Mouse (Mus musculus): ENCODE measurements around the gene Wscd2. TPM values are rescaled to one million over a fixed set of nuclear protein-coding genes. Genes with fewer than 3 reads are reported as not detected.
A peak's percentile ranks its signal among the peaks of the same experiment; 100 is the strongest.

The Wscd2 gene
- polyA plus RNA-seq, 1 experiment from 2014 or later: 4.2 TPM

GRCm38 (mm10) chr5:113591751-113592230 is 101.7 kb downstream of the Wscd2 start:
- peak; percentile 34 for DNase-seq (ENCODE audit: low spot score)
- Histone ChIP-seq H3K4me1 (peaks cover 59% of the 10 kb centered on the region), H3K27ac (replicated peaks) (peak overlapping the region; percentile 62), H3K27me3 (replicated peaks; ENCODE audit: low read depth, poor library complexity, severe bottlenecking) (no peaks in the 10 kb centered on the region), H3K9me3 (no peaks in the 10 kb centered on the region), H3K4me3 (no peak overlapping the region; the same call in 1 of the 2 replicates), H3K36me3 (replicated peaks) (no peaks in the 10 kb centered on the region)
- WGBS: 17% methylated on average over 6 of the region's 6 CpGs

DNA sequence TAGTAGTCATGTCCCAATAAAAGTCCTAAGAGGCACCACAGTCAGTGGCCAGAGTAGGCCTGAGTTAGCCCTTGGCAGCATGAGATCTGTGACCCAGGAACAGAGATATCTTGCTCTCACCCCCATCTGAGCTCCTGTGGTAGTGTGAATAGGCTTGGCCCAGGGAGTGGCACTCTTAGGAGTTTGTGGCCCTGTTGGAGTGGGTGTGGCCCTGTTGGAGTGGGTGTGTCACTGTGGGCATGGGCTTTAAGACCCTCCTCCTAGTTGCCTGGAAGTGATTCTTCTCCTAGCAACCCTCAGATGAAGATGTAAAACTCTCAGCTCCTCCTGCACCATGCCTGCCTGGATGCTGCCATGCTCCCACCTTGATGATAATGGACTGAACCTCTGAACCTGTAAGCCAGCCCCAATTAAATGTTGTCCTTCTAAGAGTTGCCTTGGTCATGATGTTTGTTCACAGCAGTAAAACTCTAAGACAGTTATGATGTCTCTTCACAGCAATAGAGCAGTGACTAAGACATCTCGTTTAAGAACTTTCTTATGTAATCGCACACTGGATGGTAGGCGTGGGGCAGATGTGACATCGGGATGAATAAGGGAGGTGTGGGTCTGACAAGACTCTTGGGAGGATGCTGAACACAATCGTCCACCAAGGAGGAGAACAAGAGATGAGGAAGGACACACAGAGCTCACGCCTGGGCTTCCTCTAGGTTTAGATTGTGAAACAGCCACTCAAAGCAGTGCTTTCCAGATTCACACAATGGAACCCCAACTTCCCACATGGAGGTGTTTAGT is 104.0 kb downstream of the Wscd2 start:
- DNase-seq (ENCODE audit: low spot score): no peak
- peaks cover 42% of the 10 kb centered on the region for H3K4me1 ChIP-seq
- H3K9me3 ChIP-seq: no peaks in the 10 kb centered on the region
- H3K4me3 ChIP-seq: no peak overlapping the region
- H3K27me3 ChIP-seq (replicated peaks; ENCODE audit: low read depth, poor library complexity, severe bottlenecking): no peaks in the 10 kb centered on the region
- WGBS: 90% methylated on average over 6 of the region's 6 CpGs
- no peak overlapping the region for H3K27ac ChIP-seq (replicated peaks)
- no peaks in the 10 kb centered on the region for H3K36me3 ChIP-seq (replicated peaks)

DNA sequence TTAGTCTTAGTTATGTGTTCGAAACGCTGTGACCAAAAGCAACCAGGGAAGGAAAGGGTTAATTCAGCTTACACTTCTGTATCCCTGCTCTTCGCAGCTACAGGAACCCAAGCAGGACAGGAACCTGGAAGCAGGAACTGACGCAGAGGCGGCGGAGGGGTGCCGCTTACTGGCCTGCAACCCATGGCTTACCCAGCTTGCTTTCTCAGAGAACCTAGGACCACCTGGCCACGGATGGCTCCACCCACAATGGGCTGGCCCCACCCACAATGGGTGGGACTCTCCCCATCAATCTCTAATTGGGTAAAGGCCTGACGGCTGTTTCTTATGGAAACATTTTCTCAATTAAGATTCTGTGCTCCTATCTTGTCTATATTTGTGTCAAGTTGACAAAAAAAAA is 106.1 kb downstream of the Wscd2 start:
- Histone ChIP-seq H3K9me3 (no peaks in the 10 kb centered on the region), H3K4me3 (no peak overlapping the region), H3K36me3 (replicated peaks) (no peaks in the 10 kb centered on the region), H3K4me1 (peaks cover 33% of the 10 kb centered on the region), H3K27ac (replicated peaks) (no peak overlapping the region), H3K27me3 (replicated peaks; ENCODE audit: low read depth, poor library complexity, severe bottlenecking) (no peaks in the 10 kb centered on the region)
- WGBS: 83% methylated on average over 9 of the region's 9 CpGs
- DNase-seq (ENCODE audit: low spot score): no peak

GRCm38 (mm10) chr5:113596780-113597353 is 106.7 kb downstream of the Wscd2 start:
- H3K4me1 ChIP-seq: peaks cover 27% of the 10 kb centered on the region
- H3K4me3 ChIP-seq: no peak overlapping the region
- H3K36me3 ChIP-seq (replicated peaks): no peaks in the 10 kb centered on the region
- DNase-seq (ENCODE audit: low spot score): no peak
- H3K27ac ChIP-seq (replicated peaks): no peak overlapping the region
- WGBS: 71% methylated on average over 9 of the region's 9 CpGs
- H3K9me3 ChIP-seq: no peaks in the 10 kb centered on the region
- H3K27me3 ChIP-seq (replicated peaks; ENCODE audit: low read depth, poor library complexity, severe bottlenecking): no peaks in the 10 kb centered on the region

DNA sequence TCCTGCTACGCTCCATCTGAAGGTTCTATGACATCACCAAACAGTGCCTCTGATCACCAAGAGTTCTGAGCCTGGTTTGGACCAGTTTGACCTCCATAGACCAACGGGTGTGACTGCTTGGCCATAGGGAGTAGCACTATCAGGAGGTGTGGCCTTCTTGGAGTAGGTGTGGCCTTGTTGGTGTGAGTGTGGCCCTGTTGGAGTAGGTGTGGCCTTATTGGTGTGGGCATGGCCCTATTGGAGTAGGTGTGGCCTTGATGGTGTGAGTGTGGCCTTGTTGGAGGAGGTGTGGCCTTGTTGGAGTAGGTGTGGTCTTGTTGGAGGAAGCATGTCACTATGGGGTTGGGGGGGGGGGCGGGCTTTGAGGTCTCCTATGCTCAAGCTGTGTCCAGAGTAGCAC is 110.0 kb downstream of the Wscd2 start:
- peaks cover 9% of the 10 kb centered on the region; the same call in 1 of the 2 replicates for H3K4me1 ChIP-seq
- WGBS: 73% methylated on average over 3 of the region's 3 CpGs
- no peak for DNase-seq (ENCODE audit: low spot score)
- H3K4me3 ChIP-seq: no peak overlapping the region
- H3K27ac ChIP-seq (replicated peaks): no peak overlapping the region
- no peaks in the 10 kb centered on the region for H3K9me3 ChIP-seq
- H3K36me3 ChIP-seq (replicated peaks): no peaks in the 10 kb centered on the region
- no peaks in the 10 kb centered on the region for H3K27me3 ChIP-seq (replicated peaks; ENCODE audit: low read depth, poor library complexity, severe bottlenecking)

GRCm38 (mm10) chr5:113600803-113601202 is 110.7 kb downstream of the Wscd2 start:
- H3K27me3 ChIP-seq (replicated peaks; ENCODE audit: low read depth, poor library complexity, severe bottlenecking): no peaks in the 10 kb centered on the region
- WGBS: 79% methylated on average over 4 of the region's 4 CpGs
- peaks cover 9% of the 10 kb centered on the region; the same call in 1 of the 2 replicates for H3K4me1 ChIP-seq
- no peak overlapping the region for H3K27ac ChIP-seq (replicated peaks)
- DNase-seq (ENCODE audit: low spot score): no peak
- H3K4me3 ChIP-seq: no peak overlapping the region
- no peaks in the 10 kb centered on the region for H3K9me3 ChIP-seq
- H3K36me3 ChIP-seq (replicated peaks): no peaks in the 10 kb centered on the region

GRCm38 (mm10) chr5:113603471-113603870 is 113.3 kb downstream of the Wscd2 start:
- H3K4me3 ChIP-seq: no peak overlapping the region
- no peaks in the 10 kb centered on the region for H3K27me3 ChIP-seq (replicated peaks; ENCODE audit: low read depth, poor library complexity, severe bottlenecking)
- H3K27ac ChIP-seq (replicated peaks): no peak overlapping the region
- peaks cover 17% of the 10 kb centered on the region for H3K4me1 ChIP-seq
- no peaks in the 10 kb centered on the region for H3K9me3 ChIP-seq
- 80% methylated on average over 9 of the region's 9 CpGs for WGBS
- DNase-seq (ENCODE audit: low spot score): no peak
- no peaks in the 10 kb centered on the region for H3K36me3 ChIP-seq (replicated peaks)

- Histone ChIP-seq H3K27me3 (replicated peaks; ENCODE audit: low read depth, poor library complexity, severe bottlenecking) (no peaks in the 10 kb centered on the region), H3K27ac (replicated peaks) (no peak overlapping the region), H3K9me3 (no peaks in the 10 kb centered on the region), H3K4me1 (peaks cover 20% of the 10 kb centered on the region), H3K4me3 (no peak overlapping the region), H3K36me3 (replicated peaks) (no peaks in the 10 kb centered on the region)
- WGBS: 83% methylated on average over 4 of the region's 4 CpGs
- DNase-seq (ENCODE audit: low spot score): no peak
These were observed 114.6 kb downstream of the Wscd2 start for GRCm38 (mm10) chr5:113604758-113605157.

DNA sequence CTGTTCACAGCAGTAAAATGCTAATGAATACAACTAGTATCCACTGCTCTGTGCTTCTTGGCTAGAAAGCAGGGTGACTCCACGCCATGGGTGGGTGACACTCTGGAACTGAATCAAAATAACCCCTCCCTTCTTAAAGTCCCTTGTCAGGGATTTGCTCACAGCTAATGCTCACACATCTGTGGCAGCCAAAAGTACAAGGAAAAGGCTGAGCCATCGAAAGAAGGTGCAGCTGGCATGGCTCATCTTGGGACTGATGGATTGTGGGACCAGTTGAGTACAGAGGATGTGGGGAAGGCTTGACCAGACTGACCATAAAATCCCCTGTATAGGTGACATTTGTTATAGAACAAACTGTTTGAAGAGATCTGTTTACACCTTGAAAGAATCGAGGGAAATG is 116.0 kb downstream of the Wscd2 start:
- WGBS: 72% methylated on average over 3 of the region's 3 CpGs
- Histone ChIP-seq H3K9me3 (no peaks in the 10 kb centered on the region), H3K27ac (replicated peaks) (no peak overlapping the region), H3K36me3 (replicated peaks) (no peaks in the 10 kb centered on the region), H3K4me3 (no peak overlapping the region), H3K4me1 (peaks cover 18% of the 10 kb centered on the region), H3K27me3 (replicated peaks; ENCODE audit: low read depth, poor library complexity, severe bottlenecking) (no peaks in the 10 kb centered on the region; the same call in 1 of the 2 replicates)
- no peak for DNase-seq (ENCODE audit: low spot score)

GRCm38 (mm10) chr5:113606961-113607785 is 117.0 kb downstream of the Wscd2 start:
- Histone ChIP-seq H3K4me1 (peaks cover 22% of the 10 kb centered on the region), H3K27ac (replicated peaks) (0 out of 2 replicates have a peak overlapping the region, but pooled peaks have one; percentile 67), H3K27me3 (replicated peaks; ENCODE audit: low read depth, poor library complexity, severe bottlenecking) (no peaks in the 10 kb centered on the region; the same call in 1 of the 2 replicates)

DNA sequence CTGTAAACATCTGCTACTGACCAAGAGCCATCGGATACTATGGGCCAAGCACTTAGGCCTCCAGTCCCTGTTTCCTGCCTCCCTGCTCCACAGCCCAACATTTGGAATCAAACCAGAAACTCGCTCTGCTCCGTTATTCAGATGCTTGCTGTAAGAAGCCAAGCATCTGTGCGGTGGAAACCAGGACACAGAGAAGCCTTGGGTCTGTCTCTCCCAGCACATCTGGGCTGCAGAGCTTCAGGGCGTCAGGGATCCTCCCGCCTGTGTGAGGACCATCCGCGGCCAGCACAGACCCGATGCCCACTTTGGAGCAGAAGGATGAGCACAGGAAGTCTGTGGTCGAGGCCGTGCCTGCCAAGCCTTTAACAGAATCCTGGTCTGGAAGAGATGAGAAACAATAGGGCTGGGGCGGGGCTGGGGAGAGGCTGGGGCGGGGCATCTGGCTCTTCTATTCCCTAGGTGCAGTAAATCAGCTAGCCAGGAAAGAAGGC is 117.9 kb downstream of the Wscd2 start:
- H3K27ac ChIP-seq (replicated peaks): peak overlapping the region; percentile 67
- WGBS: 31% methylated on average over 13 of the region's 13 CpGs
- peaks cover 22% of the 10 kb centered on the region for H3K4me1 ChIP-seq
- H3K36me3 ChIP-seq (replicated peaks): no peaks in the 10 kb centered on the region
- no peaks in the 10 kb centered on the region; the same call in 1 of the 2 replicates for H3K27me3 ChIP-seq (replicated peaks; ENCODE audit: low read depth, poor library complexity, severe bottlenecking)
- no peaks in the 10 kb centered on the region for H3K9me3 ChIP-seq
- no peak overlapping the region for H3K4me3 ChIP-seq
- no peak for DNase-seq (ENCODE audit: low spot score)

More at GRCm38 (mm10) chr5:113606961-113607785, 117.0 kb downstream of the Wscd2 start:
- no peaks in the 10 kb centered on the region for H3K36me3 ChIP-seq (replicated peaks)
- no peak for DNase-seq (ENCODE audit: low spot score)
- H3K9me3 ChIP-seq: no peaks in the 10 kb centered on the region
- WGBS: 86% methylated on average over 8 of the region's 8 CpGs
- H3K4me3 ChIP-seq: no peak overlapping the region

DNA sequence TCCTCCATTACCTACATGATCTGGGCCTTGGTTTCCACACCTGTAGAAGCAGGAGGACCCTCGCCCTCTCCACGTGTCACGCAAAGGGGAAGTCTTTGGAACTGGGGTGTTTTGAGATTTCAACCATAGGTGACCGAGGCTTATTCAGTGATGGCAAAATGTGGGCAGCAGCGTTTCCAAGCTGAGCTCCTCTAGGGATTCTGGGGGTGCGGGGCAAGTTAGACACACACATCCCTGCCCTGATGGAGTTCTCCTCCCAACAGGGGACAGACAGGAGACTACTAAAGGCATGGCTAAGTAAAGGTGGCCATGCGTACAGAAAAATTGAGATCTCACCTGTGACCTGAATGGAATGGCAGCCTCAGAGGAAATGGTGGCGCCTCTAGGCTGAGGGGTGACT is 118.4 kb downstream of the Wscd2 start:
- peaks cover 22% of the 10 kb centered on the region for H3K4me1 ChIP-seq
- WGBS: 84% methylated on average over 8 of the region's 8 CpGs
- DNase-seq (ENCODE audit: low spot score): no peak
- H3K4me3 ChIP-seq: no peak overlapping the region
- no peaks in the 10 kb centered on the region; the same call in 1 of the 2 replicates for H3K27me3 ChIP-seq (replicated peaks; ENCODE audit: low read depth, poor library complexity, severe bottlenecking)
- H3K36me3 ChIP-seq (replicated peaks): no peaks in the 10 kb centered on the region
- H3K9me3 ChIP-seq: no peaks in the 10 kb centered on the region
- no peak overlapping the region for H3K27ac ChIP-seq (replicated peaks)

Data from embryonic facial prominence, embryonic 10.5 days (tissue).